Mouse (Mus musculus) G1E (cell line): ENCODE data around the gene Glipr1l3.

ENCODE experiments used
- CTCF ChIP-seq: IDR thresholded peaks from 2 replicates; pipeline ENCODE4 v1.5.1; 2012; ENCODE audit warnings: low read depth, low read length, inconsistent platforms, mixed read lengths
- GATA1 ChIP-seq: IDR thresholded peaks from 2 replicates; pipeline ENCODE4 v1.6.1; 2012; ENCODE audit warnings: borderline replicate concordance, low read length, inconsistent platforms, mixed read lengths
- TAL1 ChIP-seq: conservative IDR thresholded peaks from 2 replicates; pipeline ENCODE4 v1.6.1; 2012; ENCODE audit warnings: low read depth, low read length, inconsistent platforms, mixed read lengths

DNA sequence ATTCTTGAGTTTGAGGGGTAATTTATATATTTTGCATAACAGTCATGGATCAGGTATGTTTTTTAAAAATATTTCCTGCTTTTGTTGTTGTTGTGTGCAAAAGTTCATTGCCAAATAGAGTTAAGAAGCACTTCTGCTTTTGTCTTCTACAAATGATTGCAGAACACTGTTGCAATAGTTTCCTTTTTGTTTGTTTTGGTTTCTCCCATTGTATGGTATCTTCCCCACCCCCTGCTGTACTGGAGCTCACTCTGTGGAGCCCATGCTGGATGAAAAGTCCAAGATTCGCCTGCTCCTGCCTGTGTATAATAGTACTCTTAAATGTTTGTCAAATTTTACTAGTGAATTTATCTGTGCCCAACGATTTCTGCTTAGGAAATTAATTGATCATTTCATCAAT, 20.3 kb downstream of the Glipr1l3 start:
- TF ChIP-seq CTCF: no peak
- TF ChIP-seq GATA1: no peak
- no peak for TF ChIP-seq TAL1
